Mouse (Mus musculus) urinary bladder, postnatal 10 days (tissue): ENCODE data around the gene Trim2.

Experiments
- DNase-seq: peaks from one replicate; pipeline ENCODE4 v3.0.0; 2022; ENCODE audit warnings: low spot score

Trim2 gene

DNA sequence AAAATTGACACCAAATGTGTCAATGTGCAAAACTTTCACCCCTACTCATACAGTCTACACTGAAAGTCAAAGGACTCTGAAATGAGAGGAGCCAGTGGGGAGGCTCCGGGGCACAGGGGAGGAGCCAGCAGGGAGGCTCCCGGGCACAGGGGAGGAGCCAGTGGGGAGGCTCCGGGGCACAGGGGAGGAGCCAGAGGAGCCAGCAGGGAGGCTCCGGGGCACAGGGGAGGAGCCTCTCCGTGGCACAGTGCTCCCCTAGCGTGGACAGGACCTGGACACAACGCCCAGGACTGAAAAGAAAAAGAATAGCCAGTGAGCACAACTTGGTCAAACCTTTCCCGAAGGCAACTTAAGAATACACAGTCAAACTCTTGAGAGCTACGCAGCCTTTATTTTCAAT is 171.3 kb downstream of the Trim2 start:
- DNase-seq: no peak

DNA sequence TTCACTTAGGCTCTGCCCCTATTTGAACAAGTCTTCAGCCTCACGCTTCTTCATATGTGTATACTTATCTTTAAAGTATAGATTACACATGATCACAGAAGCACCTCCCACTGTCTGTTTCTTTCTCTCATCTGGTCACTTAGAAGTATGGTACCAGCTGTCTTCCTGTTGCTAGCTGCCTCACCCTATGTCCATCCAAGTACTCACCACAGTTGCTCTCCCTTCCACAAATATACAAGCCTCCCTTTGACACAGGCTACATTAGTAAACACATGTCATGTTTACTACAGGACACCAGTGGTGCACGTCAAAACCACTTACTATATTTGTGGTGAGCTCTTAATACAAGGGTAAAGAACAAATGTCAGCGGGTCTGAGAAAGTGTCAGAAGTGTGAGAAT is 175.3 kb downstream of the Trim2 start:
- DNase-seq: no peak

DNA sequence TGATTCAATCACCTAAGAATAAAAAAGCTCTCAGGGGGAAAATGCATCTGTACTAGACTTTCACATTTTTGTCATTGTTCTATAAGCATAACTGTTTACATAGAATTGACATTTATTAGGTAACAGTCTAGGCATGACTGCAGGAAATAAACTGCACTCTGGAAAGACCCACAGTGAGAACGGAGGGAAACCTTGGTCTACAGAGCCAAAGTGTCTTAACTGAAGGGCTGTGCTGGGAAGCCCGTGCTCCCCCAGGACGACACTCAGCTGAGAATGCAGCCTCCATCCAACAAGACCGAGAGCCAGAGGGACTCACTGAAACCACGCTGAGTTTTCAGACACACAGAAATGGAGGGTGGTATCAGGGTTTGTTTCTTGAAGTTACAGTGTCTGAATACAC is 175.9 kb downstream of the Trim2 start:
- no peak for DNase-seq

DNA sequence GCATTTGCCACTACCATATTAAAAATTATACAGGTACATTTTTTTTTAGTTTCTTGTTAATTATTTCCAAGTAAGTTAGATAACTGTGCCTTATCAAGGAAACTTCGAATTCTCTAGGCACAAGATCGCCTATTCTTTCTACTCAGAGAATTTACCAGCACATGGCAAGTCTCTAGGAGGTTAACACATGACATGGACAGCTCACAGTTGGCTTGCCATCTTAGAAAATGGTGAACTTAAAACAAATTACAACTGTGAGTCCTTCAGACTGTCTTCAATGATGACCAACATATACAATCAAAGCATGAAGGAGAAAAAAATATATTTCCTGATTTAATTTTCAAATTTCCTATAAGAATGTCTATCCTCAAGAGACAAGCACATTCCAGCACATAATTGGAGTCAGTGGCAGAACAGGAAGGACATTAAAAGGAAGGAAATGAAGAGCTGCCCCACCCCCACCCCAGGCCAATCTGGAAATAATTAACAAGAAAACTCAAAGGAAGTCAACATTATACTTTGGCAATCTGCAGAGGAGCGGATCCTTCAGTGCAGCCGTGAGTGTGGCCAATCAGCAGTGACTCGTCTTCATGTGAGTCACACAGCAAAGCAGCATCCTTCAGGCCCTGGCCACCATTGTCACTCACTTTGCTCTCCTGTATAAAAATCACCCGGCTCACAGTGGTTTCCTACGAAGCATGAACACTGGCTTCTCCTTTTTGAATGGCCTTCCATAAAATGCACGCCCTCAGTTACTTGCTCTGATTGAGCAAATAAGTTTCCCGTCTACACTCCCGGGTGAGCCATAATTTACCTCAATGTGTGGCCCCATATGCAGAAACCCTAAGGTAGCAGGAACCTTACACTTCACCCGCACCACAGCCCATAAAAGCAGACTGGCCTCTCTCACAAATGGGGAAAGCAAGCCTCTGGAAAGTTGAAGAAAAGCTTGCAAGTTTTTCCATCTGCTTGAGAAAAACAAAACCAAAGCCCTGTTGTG is 177.5 kb downstream of the Trim2 start:
- no peak for DNase-seq

DNA sequence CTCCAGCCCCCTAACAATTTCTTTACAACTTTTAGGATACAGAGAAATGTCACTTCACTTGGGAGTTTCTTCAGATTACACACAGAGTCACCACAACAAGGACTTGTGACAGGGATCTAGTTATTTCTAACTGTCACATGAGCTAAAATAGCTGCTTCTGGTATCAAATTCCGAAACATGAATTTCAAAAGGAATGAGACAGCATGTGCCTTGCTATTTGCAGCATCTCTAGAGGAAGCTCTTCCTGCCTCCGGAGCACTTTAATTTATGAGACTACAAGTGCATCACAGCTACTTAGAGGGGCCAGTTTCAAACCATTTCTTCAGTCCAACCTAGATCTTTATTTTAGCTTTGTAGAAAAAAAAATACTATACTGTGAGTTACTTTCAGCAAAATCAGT is 179.2 kb downstream of the Trim2 start:
- DNase-seq: no peak

DNA sequence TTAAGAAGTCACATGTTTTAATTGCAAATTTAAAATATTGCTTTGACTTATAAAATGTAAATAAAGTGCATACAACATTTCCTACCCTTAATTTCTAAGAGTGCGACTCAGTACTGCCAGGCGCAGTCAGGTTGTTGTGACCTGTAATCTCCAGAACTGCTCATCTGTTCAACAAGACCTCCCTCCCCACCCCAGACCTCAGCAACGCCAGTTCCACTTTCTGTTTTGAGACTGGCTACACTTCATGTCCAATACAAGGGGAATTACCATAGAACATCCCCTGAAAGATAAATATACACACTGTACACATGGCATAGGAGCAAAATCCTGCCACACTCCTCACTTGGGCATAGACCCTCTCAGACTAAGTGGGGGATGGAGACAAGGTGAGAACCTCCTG is 180.0 kb downstream of the Trim2 start:
- no peak for DNase-seq

DNA sequence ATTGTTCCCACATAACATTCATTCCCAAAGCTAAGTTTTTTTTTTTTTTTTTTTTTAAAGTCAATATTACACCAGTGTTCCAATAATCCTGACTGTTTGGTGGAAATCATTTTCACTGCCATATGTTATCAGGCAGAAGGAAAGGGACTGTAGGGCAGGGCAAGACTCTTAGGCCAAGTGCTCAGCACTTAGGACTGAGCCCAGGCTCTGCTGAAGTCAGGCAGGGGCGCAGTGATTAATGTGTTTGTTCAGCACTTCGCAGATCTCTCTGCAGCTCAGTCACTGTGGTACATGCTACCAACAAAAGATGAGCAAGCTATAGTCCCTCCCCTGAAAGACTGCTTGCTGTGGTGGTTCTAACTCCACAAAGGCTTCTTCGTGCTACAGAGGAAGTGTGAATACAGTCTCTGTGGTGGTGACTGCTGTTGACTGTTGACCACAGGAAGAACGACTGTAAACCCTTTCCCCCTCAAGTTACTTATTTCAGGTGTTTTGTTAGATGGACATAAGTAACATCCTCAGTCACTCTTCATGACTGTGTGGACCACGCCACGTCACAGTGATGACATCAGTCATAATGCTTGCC is 180.9 kb downstream of the Trim2 start:
- no peak for DNase-seq

DNA sequence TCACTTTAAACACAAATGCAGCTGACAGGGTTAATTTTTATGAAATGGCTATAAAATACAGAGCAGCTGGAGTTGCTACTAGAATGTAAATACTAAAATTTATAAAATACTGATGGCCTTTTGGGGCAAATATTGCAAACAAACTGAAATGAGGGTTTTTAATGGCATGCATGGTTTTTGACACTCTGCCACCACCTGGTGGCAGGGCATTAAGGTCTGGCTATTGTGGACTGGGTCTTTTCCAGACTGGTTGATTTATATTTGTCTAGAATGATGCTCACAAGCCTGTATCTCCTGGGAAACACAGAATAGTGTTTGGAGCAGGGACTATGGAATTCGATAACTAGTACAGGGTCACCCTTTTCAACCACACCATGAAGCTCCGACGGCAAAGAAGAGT is 183.2 kb downstream of the Trim2 start:
- DNase-seq: no peak

DNA sequence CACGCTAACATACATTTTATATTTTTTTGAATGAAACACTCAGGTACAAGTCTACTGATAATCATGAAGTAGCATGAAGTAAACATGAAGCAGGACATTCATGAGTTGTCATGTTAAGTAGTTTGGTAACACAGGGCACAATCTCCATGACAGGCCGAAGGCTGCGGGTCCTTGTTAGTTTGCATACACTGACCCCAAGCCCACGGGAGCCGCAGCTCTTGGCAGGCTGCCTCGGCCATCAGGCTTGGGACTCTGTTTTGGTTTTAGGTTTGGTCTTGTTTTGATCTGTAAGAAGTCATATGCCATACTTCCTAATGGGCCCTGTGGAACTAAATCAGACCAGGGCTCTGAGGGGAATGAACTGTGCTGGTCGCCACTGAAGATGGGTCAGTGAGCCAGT is 188.0 kb downstream of the Trim2 start:
- no peak for DNase-seq

DNA sequence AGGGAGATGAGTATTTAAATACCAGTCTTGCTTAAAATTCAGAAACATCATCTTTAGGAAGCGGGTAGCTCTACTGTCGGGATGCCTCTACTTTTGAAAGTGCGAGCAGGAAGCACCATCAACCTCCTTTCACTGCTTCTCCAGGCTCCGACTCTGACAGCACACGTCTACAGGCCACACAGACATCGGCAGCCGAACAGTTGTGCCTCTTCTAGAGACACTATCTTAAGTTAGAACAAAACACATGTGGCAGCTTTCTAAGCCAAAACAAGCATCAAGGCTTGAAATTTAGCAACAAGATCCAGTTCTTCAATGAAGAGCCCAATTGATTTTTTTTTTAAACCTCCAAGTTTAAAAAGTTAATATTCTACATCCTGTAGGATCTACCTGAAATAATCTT is 188.5 kb downstream of the Trim2 start:
- DNase-seq: no peak
